Mouse (Mus musculus) testis, adult 2 months (tissue): ENCODE results near the gene Oasl2.

ENCODE experiments used
- CTCF ChIP-seq: fragments of 200-500 bp; IDR thresholded peaks from 2 replicates; pipeline ENCODE4 v1.5.1; 2012; ENCODE audit warnings: low read depth, mild to moderate bottlenecking, inconsistent platforms, low read length, moderate library complexity; ENCODE audit not compliant: control insufficient read depth, insufficient read depth, insufficient replicate concordance
- POLR2A ChIP-seq: fragments of 200-500 bp; IDR thresholded peaks from 2 replicates; pipeline ENCODE4 v1.6.1; 2012; ENCODE audit warnings: low read depth, mild to moderate bottlenecking, inconsistent platforms, low read length, moderate library complexity; ENCODE audit not compliant: control insufficient read depth

GRCm38 (mm10) chr5:114922366-114922731, 25.6 kb downstream of the Oasl2 start:
- TF ChIP-seq CTCF, result no peak
- TF ChIP-seq POLR2A, result no peak
